Mouse (Mus musculus): ENCODE measurements around the gene Slc27a2. TPM values are rescaled to one million over a fixed set of nuclear protein-coding genes. Genes with fewer than 3 reads are reported as not detected.
"Not testable (repeated sequence)": the region's sequence is repeated elsewhere in the genome, so short reads cannot be mapped to it uniquely, and the experiment has no call there.

Slc27a2 gene
- polyA plus RNA-seq, 1 experiment = 12.4 TPM

DNA sequence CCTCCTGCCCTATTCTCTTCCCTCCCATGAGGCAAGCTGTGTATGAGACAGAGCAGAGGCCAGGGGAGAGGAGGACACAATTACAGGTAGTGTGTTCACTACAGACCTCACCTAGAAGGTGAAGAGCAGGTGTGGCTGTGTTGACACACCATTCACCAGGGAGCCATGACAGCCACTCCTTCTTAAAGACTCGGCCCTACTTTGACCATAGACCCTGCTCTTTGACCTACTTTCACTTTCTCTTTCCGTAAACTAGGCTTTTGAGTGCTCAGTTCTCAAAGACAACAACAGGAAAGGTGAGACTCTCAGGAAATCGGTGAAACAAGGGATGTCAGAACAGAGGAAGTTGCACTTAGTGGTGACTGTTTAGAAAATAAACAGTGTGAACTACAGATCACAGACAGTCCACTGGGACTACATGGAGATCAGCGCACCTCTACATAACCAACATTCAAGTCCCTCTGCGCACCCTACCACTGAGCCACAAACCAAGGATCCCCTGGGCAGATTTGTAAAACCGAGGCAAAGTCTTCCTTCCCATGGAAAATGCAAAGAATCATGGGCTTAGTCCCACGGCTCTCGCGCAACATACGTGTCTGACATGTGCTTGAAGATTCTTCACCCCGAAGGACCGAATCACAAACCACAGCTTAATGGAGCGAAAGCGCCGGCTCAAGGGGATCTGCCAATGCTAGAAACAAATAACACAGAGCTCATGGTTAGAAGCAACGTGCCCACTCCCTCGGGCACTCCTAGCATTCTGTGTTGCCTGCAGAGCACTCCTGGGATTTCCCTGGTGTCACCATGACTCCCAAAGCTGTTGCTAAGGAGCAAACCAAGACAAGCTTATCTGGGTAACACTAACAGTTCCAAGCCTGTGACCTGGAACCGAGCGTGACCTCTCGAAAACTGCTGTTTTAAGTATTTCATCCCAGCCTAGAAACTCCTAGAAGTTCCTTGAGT is 45.4 kb downstream of the Slc27a2 start:
- 80% methylated on average over 20 of the region's 20 CpGs for WGBS
- peak; percentile 95 for DNase-seq (ENCODE audit: low read depth, low spot score)

GRCm38 (mm10) chr2:126598359-126598758 is 46.2 kb downstream of the Slc27a2 start:
- 75% methylated on average over 2 of the region's 2 CpGs for WGBS
- DNase-seq (ENCODE audit: low read depth, low spot score) = no peak

GRCm38 (mm10) chr2:126599005-126599404 is 46.8 kb downstream of the Slc27a2 start:
- 17% methylated on average over 3 of the region's 3 CpGs for WGBS
- DNase-seq (ENCODE audit: low read depth, low spot score) = no peak

- DNase-seq (ENCODE audit: low read depth, low spot score) = no peak
- 68% methylated on average over 14 of the region's 14 CpGs for WGBS
Measured at GRCm38 (mm10) chr2:126600533-126600932, 48.3 kb downstream of the Slc27a2 start.

GRCm38 (mm10) chr2:126601918-126602600 is 49.9 kb downstream of the Slc27a2 start:
- WGBS = 79% methylated on average over 14 of the region's 14 CpGs
- no peak for DNase-seq (ENCODE audit: low read depth, low spot score)

- WGBS = 76% methylated on average over 15 of the region's 15 CpGs
- no peak for DNase-seq (ENCODE audit: low read depth, low spot score)
Measured at GRCm38 (mm10) chr2:126606061-126606687, 54.0 kb downstream of the Slc27a2 start.

DNA sequence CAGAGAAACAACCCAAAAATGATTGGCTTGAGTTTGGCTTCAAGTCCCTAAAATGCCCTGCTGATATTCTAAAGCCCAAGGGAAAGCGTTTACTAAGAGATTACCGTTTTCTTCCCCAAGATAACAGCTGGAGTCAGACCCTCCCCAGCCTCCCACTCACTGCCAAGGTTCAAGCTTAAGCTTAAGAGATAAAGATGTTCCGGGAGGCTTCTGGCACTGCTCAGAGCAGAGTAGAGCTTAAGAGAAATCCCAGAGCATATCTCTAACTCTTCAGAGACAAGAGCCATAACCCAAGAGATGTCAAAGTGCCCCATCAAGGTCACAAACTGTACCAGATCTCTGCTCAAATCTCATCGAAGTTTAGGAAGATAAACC is 54.5 kb downstream of the Slc27a2 start:
- no peak for DNase-seq (ENCODE audit: low read depth, low spot score)
- WGBS = 63% methylated on average over 4 of the region's 4 CpGs

DNA sequence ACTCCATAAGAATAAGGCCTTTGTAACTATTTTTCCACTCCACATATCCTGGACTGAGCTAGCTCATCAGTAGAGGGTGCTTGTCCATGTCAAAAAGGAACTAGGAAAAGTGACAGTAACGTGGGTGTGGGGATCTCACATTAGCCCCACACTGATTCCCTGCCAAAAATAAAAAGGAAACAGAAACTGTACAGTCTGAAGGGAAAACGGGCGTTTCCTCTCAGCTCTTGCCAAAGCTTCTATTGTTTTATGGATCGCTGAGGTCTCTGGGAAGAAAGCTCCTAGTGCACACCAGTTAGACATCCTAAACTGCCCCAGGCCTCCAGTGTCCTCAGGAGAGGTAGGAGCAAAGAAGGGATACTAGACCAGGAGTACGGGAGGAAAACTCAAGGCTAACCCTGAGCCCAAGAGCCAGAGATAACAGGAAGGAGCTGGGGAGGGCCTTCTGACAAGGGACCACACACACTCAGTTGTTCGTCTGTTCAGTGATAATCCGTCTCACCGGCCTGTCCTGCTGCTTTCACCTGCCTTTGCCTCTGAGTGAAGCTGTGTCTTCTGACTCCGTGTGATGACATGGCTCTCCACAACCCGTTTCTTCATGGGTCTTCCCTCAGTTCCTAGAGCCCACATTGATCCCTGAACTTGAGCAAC is 55.5 kb downstream of the Slc27a2 start:
- no peak for DNase-seq (ENCODE audit: low read depth, low spot score)
- 29% methylated on average over 10 of the region's 10 CpGs for WGBS

DNA sequence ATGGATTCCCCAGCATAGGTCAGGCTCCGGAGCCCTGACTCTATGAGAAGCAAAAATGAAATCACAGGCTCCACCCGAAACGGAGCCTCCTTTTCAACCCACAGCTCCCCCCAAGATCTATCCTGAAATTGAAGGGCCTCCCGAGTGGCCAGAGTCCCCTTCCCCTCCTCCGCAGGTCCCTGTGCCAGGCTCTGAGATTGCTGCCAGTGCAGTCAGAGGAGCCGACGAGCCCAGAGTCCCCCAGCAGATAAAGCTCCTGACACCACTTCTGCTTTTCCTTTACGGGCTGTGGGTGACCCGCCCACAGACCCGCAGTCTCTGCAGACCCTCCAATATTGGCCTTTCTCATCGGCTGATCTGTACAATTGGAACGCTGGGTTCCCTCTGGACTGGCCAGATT is 57.4 kb downstream of the Slc27a2 start:
- 69% methylated on average over 12 of the region's 12 CpGs for WGBS
- not testable (repeated sequence) for DNase-seq (ENCODE audit: low read depth, low spot score)

DNA sequence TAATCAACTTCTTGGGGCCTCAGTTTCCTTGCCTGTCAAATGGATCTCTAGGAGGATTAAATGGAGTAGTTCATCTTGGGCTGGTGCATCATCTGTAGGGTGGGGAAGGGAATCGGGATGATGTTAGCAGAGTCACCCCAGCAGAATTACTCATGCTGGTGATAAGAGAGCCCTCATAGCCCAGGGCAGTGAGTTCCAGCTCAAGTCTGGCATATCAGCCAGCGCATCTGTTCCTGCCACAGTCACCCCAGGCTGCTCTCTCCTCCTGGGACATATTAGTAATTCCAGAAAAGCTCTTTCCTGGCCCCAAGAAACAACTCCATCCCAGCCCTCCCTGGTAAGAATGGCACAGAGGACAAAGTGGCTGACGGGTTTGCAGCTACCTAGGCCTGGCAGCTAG is 63.1 kb downstream of the Slc27a2 start:
- DNase-seq (ENCODE audit: low read depth, low spot score) = no peak
- 85% methylated on average over 3 of the region's 3 CpGs for WGBS

GRCm38 (mm10) chr2:126618470-126619179 is 66.4 kb downstream of the Slc27a2 start:
- 18% methylated on average over 8 of the region's 8 CpGs for WGBS

DNA sequence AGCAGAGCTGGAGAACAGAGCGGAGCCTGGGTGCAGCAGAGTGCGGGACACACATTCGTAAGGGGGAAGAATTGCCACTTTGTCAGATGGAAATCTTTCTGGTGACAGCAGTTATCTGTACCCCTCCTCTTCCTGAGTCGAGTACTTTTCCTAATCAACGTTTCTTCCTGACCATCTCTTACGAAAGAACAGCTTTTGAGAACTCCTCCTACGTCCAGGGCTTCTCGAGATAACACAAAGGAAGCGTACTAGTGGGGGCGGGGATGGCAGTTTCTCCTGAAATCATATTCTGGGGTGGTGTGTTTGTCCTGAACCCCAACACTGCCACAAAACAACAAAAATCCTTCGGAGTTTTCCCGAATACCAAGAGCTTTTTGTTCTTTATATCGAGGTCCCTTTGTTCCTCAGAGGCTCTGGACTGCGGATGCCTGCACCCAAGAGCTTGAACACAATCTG is 67.1 kb downstream of the Slc27a2 start, which contains the start of gene Hdc:
Gene Hdc, minus strand, starts transcription at position 51 of the 456 bp plus-strand sequence.
- no peak for DNase-seq (ENCODE audit: low read depth, low spot score)
- WGBS = 78% methylated on average over 14 of the region's 14 CpGs

More at GRCm38 (mm10) chr2:126618470-126619179, 66.4 kb downstream of the Slc27a2 start:
- no peak for DNase-seq (ENCODE audit: low read depth, low spot score)

DNA sequence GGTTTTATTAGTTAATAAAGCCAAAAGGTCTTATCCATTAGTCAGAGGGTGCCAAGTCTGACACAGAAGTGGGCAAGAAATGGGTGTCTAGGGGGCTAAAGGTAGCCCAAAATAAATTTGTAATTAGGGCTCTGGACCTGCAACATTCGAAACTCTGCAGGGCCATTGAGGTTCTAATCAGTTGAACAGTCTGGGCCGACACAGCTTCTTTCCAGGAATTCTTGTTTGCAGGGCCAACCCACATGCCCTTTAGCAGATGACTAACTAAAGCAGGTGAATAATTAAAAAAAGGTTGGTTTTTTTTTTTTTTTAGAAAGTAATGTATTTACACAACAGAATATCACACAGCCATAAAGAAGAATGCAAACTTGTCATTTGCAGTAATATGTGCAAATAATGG is 70.2 kb downstream of the Slc27a2 start:
- WGBS = 58% methylated on average over 2 of the region's 2 CpGs
- no peak for DNase-seq (ENCODE audit: low read depth, low spot score)

DNA sequence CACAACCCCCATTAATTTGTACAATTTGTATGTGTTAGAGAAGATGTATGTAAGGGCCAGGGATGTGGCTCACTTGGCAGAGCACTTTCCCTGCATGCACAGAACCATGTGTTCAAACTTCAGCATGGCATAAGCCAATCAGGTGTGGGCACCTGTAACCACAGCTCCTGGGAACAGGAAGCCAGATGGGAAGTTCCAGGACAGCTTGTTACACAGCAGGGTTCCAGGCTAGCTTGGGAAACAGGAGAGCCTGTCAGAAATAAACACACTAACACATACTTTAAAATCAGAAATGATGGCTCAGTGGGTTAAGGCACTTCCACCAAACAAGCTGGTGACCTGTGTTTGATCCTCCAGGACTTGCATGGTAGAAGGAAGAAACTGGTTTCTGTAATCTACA is 70.9 kb downstream of the Slc27a2 start:
- DNase-seq (ENCODE audit: low read depth, low spot score) = no peak

GRCm38 (mm10) chr2:126628455-126628995 is 76.3 kb downstream of the Slc27a2 start:
- WGBS = 92% methylated on average over 9 of the region's 9 CpGs
- DNase-seq (ENCODE audit: low read depth, low spot score) = no peak

- 81% methylated on average over 2 of the region's 2 CpGs for WGBS
Measured at GRCm38 (mm10) chr2:126633165-126633564, 81.0 kb downstream of the Slc27a2 start.

DNA sequence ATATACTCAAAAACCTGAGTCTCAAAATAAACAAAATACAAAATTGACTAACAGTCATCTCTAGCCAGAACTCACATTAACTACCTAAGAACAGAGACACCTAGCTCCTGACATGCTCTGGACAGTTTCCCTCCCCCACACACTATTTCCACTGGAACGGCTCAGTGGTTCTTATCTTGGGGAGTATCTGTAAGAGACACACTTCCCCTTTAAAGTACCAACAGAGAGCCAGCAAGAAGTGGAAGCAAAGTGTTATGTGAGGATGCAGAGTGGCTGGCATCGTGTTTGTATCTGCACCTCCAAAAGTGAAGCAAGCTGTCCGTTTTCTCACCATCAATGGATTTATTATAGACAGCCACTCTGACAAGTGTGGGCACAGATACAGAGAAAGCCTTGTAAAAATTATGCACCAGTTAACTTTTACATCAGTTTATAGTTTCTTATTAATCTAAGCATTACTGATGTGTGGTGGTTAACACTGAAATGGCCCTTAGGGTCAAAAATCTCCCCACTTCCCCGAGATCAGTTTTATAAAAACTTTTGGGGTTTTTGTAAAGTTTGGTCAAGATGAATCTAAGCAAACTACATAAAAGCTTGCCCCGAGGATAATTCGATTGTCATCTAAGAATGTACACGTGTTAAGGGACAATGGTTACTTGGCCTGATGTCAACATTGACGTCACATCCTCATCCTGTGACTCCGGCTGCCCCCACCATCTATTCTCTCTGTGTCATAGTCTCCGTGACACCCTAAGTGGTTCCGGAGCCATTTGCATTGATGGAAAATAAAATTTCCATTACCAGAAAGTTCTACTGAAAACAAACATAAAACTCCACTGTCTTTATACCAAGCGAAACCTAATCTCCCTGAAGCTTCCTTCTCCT is 84.0 kb downstream of the Slc27a2 start:
- no peak for DNase-seq (ENCODE audit: low read depth, low spot score)
- 71% methylated on average over 12 of the region's 12 CpGs for WGBS

More at GRCm38 (mm10) chr2:126633165-126633564, 81.0 kb downstream of the Slc27a2 start:
- DNase-seq (ENCODE audit: low read depth, low spot score) = no peak
